Mouse (Mus musculus): ENCODE measurements at regions not wholly inside any gene's neighbourhood (a gene's known extent, or its start where the extent isn't known, plus 50 kb on each side); places are given as distances from the start of the nearest gene placed in this dataset.
A peak's percentile ranks its signal among the peaks of the same experiment; 100 is the strongest.

DNA sequence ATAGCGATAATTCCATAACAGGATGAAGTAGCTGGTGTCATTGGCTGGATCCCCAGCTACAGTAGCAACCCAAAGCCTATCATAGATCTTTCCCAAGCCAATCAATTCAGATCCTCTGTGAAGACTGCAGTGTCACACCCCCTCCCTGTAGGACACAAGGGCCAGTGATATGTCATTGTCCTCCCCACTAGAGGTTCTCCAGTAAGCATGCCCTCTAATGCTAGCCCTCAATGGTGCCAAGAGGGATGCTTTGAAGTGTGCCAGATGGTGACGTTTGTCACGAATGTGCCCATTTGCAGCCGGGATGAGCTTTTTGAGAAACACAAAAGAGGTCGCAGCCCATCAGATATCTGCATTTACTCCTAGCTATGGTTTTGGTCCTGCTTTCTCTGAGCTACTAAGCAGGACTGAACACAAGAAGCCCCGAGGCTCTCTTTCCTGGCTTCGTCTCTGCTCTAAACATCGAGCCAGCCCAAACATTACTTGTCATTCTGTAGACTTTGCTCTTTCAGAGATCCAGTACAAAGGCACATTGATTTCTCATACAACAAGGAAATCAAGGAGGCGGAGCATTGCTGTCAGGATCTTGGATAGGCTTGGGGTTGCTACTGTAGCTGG lies 214.2 kb downstream of the Gm19410 start:
- intact Hi-C loops (cut with DNase I), result no loop called here
- no peak for DNase-seq (ENCODE audit: low spot score in 2 of 2)

DNA sequence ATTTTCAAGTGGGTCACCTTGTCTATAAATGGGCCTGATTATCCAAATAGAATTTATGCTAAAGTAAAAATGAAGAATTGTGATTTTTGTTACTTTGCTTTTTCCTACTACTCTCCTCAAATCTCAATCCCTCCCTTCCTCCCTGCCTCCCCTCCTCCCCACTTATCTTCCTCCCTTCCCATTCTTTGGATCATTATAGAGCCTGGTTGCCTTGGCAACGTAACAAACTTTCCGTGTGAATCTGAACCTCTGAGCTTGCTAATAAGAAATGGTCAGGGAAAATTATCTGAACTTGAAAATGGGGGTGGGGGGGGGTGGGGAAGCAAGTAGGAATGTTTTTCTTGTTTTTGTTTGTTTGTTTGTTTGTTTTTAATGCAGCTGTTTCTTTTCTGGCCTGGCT lies 217.5 kb downstream of the Gm19410 start:
- intact Hi-C loops (cut with DNase I), result no loop called here
- DNase-seq (ENCODE audit: low spot score in 2 of 2), result no peak

DNA sequence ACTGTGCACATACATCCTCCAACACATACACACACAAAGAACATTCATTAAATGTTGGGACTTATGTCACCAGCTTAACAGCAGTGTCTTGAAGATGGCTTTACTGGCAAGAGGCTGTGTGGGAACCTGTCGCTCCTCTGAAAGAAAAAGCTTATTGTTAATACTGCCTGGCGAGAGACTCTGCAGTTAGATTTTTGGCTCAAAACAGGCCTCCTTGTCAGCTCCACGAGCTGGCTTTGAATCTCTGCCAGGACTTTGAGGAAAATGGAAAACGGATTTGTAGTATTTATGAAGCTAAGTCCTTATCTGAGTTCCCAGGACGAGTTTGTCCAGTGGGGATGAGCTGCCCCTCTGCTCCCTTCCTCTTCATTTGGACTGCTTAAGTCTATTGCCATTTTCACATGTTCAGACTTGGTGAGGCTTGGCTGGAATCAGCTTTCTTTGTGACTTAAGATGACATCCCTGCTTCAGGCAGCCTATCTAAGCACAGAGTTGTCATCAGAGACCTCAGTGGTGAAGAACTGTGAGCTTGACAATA lies 219.6 kb downstream of the Gm19410 start:
- no peak for DNase-seq (ENCODE audit: low spot score in 2 of 2)
- intact Hi-C loops (cut with DNase I), result no loop called here

DNA sequence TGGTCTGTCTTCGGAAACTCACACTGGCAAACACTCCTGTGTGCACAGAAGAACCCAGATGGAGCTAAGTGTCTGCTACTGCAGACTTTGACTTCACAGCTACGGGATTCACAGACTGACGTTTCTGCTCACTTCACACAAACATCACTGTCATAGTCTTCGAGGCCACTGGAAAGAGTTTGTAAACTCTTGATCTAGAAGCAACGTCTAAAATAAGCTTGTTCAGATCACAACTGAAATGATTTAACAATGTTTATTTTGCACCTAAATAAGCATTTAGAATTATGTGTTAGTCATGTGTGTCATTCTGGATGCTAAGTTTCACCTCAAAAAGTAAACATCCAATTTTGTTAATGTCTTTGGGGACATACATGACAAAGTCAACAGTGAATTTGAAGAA lies 221.7 kb downstream of the Gm19410 start:
- intact Hi-C loops (cut with DNase I), result no loop called here
- no peak for DNase-seq (ENCODE audit: low spot score in 2 of 2)

DNA sequence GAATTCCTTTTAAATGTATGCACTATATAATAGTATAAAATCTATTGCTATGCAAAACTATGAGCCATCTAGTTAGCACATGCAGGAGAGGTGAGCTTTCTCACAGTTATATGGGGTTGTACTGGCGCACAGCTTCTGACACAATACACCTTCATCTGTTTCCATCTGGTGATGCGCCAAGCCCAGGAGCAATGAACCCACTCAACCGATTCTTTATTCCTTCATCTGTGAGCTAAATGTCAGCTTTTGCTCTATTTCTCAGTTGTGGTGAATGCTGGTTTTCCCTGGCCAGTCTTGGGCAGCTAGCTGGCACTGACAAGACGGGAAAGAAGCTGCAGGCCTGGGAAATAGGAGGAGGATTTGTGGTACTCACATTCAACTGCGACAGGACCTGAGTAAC lies 225.4 kb downstream of the Gm19410 start:
- no peak for DNase-seq (ENCODE audit: low spot score in 2 of 2)
- intact Hi-C loops (cut with DNase I), result no loop called here

DNA sequence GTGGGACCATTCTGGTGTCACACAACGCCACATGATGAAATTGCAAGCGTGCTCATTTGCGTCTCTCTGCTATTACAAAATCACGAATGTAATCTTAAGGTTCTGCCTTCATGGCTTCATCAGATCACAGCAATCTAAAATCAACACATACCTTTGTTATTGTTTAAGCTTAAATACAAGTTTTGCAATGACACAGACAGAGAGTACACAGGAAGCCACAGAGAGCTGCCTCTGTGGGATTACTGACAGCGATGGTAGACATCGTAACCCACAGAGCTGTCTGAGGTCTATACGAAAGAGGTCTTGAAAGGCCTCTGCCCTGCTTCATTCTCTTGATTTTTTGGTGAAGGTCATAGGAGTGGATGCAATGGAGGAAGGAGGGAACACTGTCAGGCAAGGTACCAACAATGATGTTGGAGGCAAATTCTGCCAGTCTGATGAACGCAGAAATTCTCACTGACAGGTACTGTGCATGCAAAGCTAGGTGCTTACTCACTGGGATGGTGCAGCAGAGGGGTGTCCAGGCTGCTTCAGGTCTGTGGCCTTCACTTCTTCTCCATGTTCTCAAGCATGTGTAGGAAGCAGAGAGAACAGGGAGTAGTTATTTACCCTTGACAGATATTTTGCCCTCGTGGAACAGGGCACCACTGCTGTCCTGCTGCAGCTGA lies 226.5 kb downstream of the Gm19410 start:
- DNase-seq (ENCODE audit: low spot score in 2 of 2), result no peak
- intact Hi-C loops (cut with DNase I), result no loop called here

DNA sequence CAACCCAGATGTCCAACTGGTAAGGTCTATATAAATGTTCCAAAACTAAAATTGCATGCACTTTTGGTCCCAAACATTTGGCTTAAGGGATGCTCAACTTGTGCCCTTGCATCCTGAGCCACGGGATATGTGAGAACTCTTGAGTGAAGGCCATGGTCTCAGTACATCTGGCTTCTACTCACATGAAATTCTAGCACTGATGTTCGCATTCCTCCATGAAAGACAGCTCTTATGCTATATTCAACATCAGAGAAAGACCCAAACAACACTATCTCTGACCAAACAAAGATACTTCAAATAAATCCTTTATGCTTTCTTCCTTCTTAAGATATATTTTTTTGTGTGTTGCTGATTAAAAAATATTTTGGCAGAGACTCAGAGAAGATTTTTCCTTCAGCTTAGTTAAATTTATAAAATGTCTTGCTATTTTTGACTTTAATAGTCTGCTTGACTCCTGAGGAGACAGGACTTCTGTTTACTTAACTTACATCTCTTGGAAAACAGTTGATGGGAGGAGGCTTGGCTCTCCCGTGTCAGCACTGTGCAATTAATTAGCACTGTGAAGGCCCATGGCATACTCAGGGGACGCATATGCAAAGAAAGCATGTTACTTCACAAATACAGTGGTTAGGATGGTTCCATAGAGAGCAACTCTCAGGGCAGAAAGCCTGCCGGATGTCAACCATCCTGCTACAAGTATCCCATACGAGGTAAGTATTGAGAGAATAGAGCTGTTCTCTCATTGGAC lies 230.9 kb downstream of the Gm19410 start:
- no peak for DNase-seq (ENCODE audit: low spot score in 2 of 2)
- intact Hi-C loops (cut with DNase I), result no loop called here

DNA sequence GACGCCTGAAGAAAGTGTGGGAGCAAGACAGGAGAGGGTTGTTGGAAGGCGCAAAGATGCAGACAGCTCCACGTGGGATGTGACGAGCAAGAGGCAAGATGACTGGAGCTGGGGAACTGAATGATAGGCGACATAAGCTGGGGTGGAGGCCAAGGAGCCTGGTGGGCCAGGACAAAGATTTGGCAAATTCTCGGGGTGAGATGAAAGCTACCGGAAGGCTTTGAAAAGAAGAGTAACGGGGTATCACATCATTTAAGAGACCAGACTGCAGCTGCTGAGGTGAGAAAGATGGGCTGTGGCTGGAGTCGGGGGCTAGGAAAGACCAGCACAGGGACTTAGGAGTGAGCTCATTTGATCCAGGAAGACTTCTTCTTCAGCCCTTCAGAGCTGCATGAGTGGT lies 234.0 kb downstream of the Gm19410 start:
- DNase-seq (ENCODE audit: low spot score in 2 of 2), result no peak
- intact Hi-C loops (cut with DNase I), result no loop called here

DNA sequence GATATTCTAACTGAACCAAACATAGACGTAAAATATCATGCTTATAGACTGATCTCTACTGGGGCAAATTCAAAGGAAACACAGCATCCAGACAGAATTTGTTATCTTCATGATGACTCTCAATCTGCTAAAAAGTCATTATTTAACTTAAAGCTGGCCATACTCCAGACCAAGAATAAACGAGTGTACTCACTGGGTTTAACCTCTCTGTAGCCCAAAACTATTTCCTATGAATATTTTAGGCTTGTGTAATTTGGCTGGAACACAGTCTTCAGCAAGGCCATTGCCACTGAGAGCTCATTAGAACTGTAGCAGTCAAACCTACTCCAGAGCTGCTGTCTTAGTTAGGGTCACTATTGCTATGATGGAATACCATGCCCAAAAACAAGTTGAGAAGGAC lies 238.8 kb downstream of the Gm19410 start:
- no peak for DNase-seq (ENCODE audit: low spot score in 2 of 2)
- intact Hi-C loops (cut with DNase I), result no loop called here

DNA sequence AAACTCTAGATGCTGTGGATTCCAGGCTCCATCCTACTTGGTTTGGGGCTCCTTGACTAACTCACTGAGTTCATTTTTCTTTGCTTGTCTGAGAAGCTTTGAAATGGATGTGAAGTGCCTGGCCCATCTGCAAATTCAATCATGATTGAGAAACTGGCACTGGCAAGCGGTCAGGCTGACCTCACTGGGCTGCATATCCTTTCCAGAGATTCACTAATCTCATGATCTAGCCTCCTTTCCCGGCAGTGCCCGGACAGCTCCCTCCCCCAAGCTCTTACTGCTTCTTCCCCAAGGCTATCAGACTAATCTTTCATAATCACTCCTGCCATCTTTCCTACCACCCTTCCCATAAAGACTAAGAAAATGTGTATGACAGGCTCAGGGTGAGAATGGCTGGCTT lies 239.9 kb downstream of the Gm19410 start:
- DNase-seq (ENCODE audit: low spot score in 2 of 2), result no peak
- intact Hi-C loops (cut with DNase I), result no loop called here

DNA sequence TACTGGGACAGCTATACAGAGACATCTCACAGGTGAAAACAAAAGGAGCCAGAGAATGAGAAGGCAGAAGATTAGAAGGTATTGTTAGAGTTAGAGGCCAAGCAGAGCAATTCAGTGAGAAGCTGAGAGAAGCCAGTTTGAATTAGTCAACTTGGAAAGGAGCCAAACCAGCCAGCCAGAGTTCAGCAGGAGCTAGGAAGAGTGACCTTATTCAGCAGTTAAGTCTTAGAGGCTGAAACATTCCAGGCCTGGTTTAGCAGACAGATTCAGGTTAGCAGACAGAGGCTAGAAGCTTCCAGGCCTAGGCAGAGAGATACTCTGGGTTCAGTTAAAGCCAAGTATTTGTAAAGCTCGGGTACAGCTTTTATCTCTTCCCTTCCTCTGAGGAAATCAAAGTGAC lies 242.1 kb downstream of the Gm19410 start:
- intact Hi-C loops (cut with DNase I), result no loop called here
- no peak for DNase-seq (ENCODE audit: low spot score in 2 of 2)

DNA sequence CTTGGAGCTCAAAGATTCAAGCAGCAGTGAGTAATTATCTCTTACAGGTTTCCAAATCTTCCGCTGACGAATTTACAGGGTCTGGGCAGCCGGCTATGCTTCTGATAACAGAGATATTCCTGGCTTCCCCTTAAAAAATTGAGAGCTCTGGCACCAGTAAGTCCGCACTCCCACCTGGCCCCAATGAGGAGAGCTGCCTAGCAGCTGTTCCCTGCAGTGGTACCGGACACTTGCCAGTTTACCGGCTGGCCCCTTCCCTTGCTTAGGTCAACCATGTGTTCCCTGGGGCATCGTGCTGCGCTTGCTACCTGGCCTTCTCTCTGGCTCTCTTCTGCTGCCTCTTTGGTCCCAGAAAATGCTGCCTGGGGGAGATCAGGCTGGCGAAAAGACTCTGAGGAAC lies 244.0 kb downstream of the Gm19410 start:
- no peak for DNase-seq (ENCODE audit: low spot score in 2 of 2)
- intact Hi-C loops (cut with DNase I), result no loop called here

DNA sequence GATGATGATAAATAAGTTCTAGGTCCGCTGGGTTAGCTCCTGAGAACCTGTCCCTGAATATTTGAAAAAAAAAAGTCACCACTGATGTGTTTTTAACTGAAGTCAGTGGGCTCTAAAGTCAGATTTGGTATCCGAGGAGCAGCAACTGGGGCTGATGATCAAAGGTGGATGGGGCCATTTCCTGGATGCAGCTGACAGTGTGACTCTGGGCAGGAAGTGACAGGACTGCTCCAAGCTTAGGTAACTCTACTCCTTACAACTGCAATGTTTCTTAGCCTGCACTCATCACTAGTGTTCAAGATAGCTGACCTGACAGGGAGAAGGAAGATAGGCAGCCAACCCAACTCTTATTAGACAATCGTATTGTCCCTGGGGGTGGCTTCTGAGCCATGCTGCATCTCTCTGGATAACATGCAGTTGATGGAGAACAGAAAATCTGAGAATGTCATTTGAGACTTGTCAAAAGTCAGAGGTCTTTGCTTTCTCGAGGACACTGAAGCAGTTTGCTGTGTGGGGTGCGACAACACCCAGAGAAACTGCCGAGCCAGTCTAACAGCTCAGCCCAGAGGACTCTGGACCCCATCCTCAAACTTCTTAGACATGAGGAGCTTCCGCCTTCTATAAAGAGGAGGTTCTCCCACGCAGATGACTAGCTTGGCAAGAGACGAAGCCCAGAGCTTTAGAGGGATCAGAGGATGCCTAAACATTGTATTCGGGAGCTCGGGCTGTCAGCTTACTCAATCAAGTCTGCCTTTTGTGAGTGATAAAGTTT lies 245.0 kb downstream of the Gm19410 start:
- intact Hi-C loops (cut with DNase I), result loop anchor here (5.0 to 10.0 kb wide), 2 partner anchors 87 to 146 kb away; no protein-coding TSS in a partner anchor

DNA sequence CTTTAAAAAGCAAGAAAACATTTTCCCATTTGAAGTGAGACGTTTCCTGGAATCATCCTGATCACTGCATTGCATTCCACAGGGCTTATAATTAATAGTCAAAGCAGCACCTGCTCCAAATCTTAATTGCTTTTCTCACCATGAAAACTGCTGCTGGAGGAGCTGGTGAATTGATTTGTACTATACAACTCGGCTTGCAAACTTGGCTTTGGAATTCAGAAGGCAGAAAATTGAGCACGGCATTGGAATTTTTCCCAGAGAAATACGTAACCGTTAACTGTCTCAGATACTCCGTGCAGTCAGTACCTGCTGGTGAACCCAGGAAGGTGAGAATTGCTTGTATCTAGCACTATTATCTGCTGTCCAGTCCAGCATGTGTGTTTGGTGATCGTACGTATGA lies 249.3 kb downstream of the Gm19410 start:
- DNase-seq (ENCODE audit: low spot score in 2 of 2), result no peak
- intact Hi-C loops (cut with DNase I), result loop anchor here (5.0 to 10.0 kb wide), 5 partner anchors 82 to 167 kb away; no protein-coding TSS in a partner anchor

More for the DNA sequence above, 245.0 kb downstream of the Gm19410 start:
- no peak for DNase-seq (ENCODE audit: low spot score in 2 of 2)

DNA sequence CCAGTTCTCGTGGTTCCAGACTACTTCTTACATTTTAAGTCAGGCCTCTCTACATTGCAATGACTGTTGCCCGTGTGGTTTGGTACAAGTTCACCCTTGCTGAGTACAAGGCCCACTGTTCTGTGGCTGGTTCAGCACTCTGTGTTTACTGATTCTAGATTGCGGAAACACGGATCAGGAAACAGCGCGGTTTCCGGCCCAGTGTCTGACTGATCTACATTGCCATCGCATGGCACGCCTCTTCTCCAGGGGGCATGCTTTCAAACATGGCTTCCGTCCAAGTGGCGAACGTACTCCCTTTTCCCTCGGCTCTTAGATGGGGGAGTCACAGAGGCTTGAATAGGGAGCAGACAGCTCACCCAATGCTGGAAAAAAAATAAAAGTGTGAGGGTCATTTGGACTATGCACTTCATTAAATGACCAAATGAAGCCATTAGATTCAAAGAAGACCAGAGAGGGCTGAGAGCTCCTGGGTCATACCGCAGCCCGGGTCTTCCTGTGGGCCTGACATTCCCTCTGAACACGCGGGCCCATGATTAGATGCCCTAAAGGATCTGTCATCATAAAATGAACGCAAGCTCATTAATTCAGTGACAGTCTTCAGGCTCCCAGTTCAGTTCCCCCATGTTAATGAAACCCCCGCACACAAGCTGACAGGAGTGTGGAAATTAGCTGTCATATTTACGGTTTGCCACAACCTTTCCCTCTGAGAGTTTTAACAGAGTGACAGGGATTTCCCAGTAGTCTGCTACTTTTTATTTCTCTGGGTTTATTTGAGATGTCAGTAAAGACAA lies 250.9 kb downstream of the Gm19410 start:
- no peak for DNase-seq (ENCODE audit: low spot score in 2 of 2)
- intact Hi-C loops (cut with DNase I), result loop anchor here (5.0 to 10.0 kb wide), 4 partner anchors 84 to 166 kb away; no protein-coding TSS in a partner anchor

DNA sequence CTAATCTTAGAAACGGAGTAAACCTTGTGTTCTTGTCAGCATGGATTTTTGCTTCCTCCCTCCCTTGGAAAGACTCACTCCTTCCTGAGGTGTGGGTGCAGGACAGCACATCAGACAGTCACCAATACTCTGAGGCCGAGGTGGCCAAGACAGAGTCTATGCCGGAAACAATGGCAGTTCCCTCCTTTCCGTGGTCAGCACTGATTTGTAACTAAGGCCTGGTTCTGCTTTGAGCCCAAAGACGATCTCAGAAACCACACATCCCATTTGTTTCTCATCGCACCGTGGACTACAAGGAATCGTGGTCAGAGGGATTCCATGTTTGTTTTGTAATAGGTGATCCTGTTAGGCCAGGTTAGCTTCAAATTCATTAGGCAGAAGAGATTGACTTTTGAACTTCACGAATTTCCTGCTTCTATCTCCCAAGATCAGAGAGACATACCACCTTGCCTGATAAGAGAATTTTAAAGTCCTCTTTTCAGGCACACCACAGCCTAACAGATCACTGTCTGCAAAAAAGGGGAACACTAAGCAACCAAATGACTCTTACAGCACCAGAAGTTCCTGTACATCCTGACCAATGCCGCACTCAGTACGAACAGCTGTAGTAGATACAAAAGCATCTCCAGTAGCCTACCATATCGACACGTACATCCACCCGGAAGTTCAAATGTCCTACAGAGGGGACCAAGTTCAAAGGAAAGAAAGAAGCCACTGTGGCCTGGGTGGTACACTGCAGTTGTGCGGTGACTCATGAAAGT lies 253.6 kb downstream of the Gm19410 start:
- intact Hi-C loops (cut with DNase I), result loop anchor here (5.0 to 10.0 kb wide), 4 partner anchors 87 to 163 kb away; no protein-coding TSS in a partner anchor
- no peak for DNase-seq (ENCODE audit: low spot score in 2 of 2)

DNA sequence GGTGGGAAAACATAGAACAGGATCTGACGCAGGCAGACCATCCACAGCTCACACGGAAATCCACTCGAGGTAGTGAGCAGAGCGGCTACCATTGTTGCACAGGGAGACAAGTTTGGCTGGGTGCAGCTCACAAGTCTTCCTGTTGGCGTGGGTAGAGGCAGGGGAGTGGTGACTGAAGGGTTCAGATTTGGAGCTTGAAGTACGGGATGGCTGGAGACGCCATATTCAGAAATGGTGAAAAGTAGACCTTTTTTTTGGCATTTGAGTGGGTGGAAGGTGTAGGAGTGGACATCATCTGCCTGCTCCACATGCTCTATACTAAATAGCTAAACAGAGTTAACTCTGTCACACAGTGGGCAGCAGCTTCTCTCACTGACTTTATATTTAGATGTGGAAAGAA lies 254.3 kb downstream of the Gm19410 start:
- DNase-seq (ENCODE audit: low spot score in 2 of 2), result peak; percentile 55 to 68
- intact Hi-C loops (cut with DNase I), result loop anchor here (5.0 to 10.0 kb wide), 4 partner anchors 88 to 162 kb away; no protein-coding TSS in a partner anchor

DNA sequence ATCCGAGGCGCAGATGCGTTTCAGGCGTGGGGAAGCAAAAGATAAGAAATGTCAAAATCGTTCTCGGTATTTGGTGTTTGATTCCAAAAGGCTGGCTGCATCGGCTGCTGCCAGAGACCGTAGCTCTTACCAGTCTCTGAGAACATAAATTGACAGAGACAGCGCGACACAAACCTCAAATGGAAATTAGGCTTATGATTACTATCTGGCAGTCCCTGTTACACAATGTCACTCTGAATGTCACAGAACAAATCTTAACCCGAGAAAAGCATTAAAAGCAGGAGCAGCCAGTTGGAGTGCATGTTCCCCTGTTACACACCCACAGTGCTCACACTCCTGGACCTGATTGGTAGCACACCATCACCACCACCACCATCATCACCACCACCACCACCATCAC lies 262.0 kb downstream of the Gm19410 start:
- DNase-seq (ENCODE audit: low spot score in 2 of 2), result no peak
- intact Hi-C loops (cut with DNase I), result no loop called here

All from left cerebral cortex, postnatal 36 days (tissue).